Mouse (Mus musculus) forebrain, embryonic 15.5 days (tissue): Measurements from ENCODE around the gene Pglyrp2. TPM values are rescaled to one million over a fixed set of nuclear protein-coding genes. Genes with fewer than 3 reads are reported as not detected.

Experiments used
- ATAC-seq: fragments of 200-750 bp; cut with Nextera tagmentation; replicated peaks from 2 replicates; pipeline ENCODE4 v1.8.0; 2017; ENCODE audit warnings: mild to moderate bottlenecking, moderate TSS enrichment, moderate library complexity
- H3K27ac ChIP-seq: fragments of 300-500 bp; sonication (generic); replicated peaks from 2 replicates; pipeline ENCODE4 v1.5.1; 2015; ENCODE audit warnings: mild to moderate bottlenecking, inconsistent platforms
- H3K27me3 ChIP-seq: fragments of 300-500 bp; sonication (generic); 2 replicates; pipeline ENCODE4 v1.6.1; 2015; ENCODE audit warnings: inconsistent platforms
- H3K36me3 ChIP-seq: fragments of 300-500 bp; sonication (generic); 2 replicates; pipeline ENCODE4 v1.6.1; 2015; ENCODE audit warnings: mild to moderate bottlenecking, inconsistent platforms
- H3K4me1 ChIP-seq: fragments of 300-500 bp; sonication (generic); 2 replicates; pipeline ENCODE4 v1.6.1; 2015; ENCODE audit warnings: inconsistent platforms
- H3K4me2 ChIP-seq: fragments of 300-500 bp; sonication (generic); replicated peaks from 2 replicates; pipeline ENCODE4 v1.6.1; 2015; ENCODE audit warnings: mild to moderate bottlenecking, inconsistent platforms
- H3K4me3 ChIP-seq: fragments of 300-500 bp; sonication (generic); 2 replicates; pipeline ENCODE4 v1.5.1; 2015; ENCODE audit warnings: mild to moderate bottlenecking, inconsistent platforms
- H3K9ac ChIP-seq: fragments of 300-500 bp; sonication (generic); replicated peaks from 2 replicates; pipeline ENCODE4 v1.6.1; 2015; ENCODE audit warnings: mild to moderate bottlenecking, inconsistent platforms
- H3K9me3 ChIP-seq: fragments of 300-500 bp; sonication (generic); 2 replicates; pipeline ENCODE4 v1.6.1; 2016; ENCODE audit warnings: inconsistent platforms
- WGBS: fragments of 180-500 bp; shearing (Covaris S2); methylation state at CpG from one replicate; pipeline ENCODE4 v1.1.7; 2015; ENCODE audit warnings: mixed read lengths; 5-methylcytosine and 5-hydroxymethylcytosine counted together
- polyA plus RNA-seq: library from polyadenylated mRNA; unstranded; fragments of >200 nt; fragmentation: Nextera tagmentation; extraction: Ambion mirVana; gene quantifications from 2 replicates; pipeline ENCODE4 v1.2.1, GENCODE M21; 2015

The Pglyrp2 gene
- polyA plus RNA-seq, 1 experiment from 2014 or later = not detected

DNA sequence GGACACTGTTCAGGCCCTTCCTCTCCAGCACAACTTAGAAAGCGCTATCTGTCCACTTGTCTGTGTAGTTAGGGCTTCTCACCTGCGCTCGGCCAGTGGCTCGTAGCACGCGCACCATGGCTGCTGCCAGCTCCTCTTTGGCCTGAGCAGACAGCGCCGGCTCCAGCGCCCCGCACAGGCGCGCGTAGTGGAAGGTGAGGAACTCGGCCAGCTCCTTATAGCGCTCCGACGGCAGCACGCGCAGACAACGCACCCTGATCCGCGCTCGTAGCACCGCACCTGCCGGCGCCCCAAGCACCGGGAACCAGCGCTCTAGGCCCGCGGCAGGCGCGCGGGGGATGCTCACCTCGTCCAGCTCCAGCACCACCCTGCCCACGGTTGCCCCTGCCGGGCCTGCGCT is 27.7 kb downstream of the Pglyrp2 start:
- 3% methylated on average over 37 of the region's 37 CpGs for WGBS
- H3K9me3 ChIP-seq = no peaks in the 10 kb centered on the region
- H3K27me3 ChIP-seq = peaks cover 77% of the 10 kb centered on the region
- no peak for ATAC-seq
- H3K36me3 ChIP-seq = no peaks in the 10 kb centered on the region
- no peak overlapping the region for H3K27ac ChIP-seq
- no peak overlapping the region for H3K9ac ChIP-seq
- peak overlapping the region; percentile 22 for H3K4me3 ChIP-seq
- H3K4me1 ChIP-seq = peaks cover 6% of the 10 kb centered on the region; the same call in 1 of the 2 replicates
- peak overlapping the region; percentile 30 for H3K4me2 ChIP-seq

DNA sequence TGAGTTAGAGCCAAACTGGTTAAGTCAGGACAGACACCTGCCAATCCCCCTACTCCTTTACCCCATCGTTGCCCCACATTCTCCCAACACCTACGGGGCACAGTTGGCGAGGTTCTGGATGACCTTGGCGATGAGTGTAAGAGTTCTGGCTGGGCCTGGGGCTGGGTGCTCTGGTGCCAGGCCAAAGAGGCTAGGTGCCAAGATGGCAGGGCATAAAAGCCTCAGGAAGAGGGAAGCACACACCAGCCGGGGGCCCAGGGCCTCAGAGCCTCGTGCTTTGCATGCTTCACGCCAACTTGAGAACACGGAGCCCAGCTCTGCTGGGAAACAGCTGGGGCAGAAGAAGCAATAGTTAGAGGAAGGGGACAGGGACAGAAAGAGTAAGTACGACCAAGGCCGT is 30.0 kb downstream of the Pglyrp2 start:
- no peak overlapping the region for H3K9ac ChIP-seq
- peaks cover 6% of the 10 kb centered on the region; the same call in 1 of the 2 replicates for H3K4me1 ChIP-seq
- no peak overlapping the region for H3K4me3 ChIP-seq
- ATAC-seq = no peak
- WGBS = 76% methylated on average over 10 of the region's 10 CpGs
- H3K9me3 ChIP-seq = no peaks in the 10 kb centered on the region
- no peak overlapping the region for H3K4me2 ChIP-seq
- peaks cover 78% of the 10 kb centered on the region for H3K27me3 ChIP-seq
- H3K36me3 ChIP-seq = no peaks in the 10 kb centered on the region
- H3K27ac ChIP-seq = no peak overlapping the region

- peak; percentile 88 for ATAC-seq
- peak within 1 kb of the TSS; percentile 94 for H3K4me2 ChIP-seq
- H3K36me3 ChIP-seq = peaks cover 28% of the 10 kb centered on the region; the same call in 1 of the 2 replicates
- peak within 1 kb of the TSS; percentile 93 for H3K4me3 ChIP-seq
- peaks cover 22% of the 10 kb centered on the region for H3K4me1 ChIP-seq
- H3K9ac ChIP-seq = peak within 1 kb of the TSS; percentile 85
- H3K27me3 ChIP-seq = peaks cover 35% of the 10 kb centered on the region
- under 1% methylated on average over 22 of the region's 44 CpGs for WGBS
- H3K27ac ChIP-seq = peak within 1 kb of the TSS; percentile 85
- no peaks in the 10 kb centered on the region for H3K9me3 ChIP-seq
Observed at GRCm38 (mm10) chr17:32389101-32389659, 34.8 kb downstream of the Pglyrp2 start, which contains the start of gene Wiz. Wiz (minus strand) TSS chr17:32389439.

- no peaks in the 10 kb centered on the region for H3K9me3 ChIP-seq
- peak overlapping the region; percentile 85 for H3K9ac ChIP-seq
- H3K27me3 ChIP-seq = peaks cover 28% of the 10 kb centered on the region
- peak overlapping the region; percentile 85 for H3K27ac ChIP-seq
- H3K36me3 ChIP-seq = peaks cover 34% of the 10 kb centered on the region
- peak overlapping the region; percentile 94 for H3K4me2 ChIP-seq
- H3K4me1 ChIP-seq = peaks cover 22% of the 10 kb centered on the region
- WGBS = 2% methylated on average over 34 of the region's 39 CpGs
- ATAC-seq = peak; percentile 68
- peak overlapping the region; percentile 93 for H3K4me3 ChIP-seq
Observed at GRCm38 (mm10) chr17:32388370-32389100, 35.4 kb downstream of the Pglyrp2 start.

DNA sequence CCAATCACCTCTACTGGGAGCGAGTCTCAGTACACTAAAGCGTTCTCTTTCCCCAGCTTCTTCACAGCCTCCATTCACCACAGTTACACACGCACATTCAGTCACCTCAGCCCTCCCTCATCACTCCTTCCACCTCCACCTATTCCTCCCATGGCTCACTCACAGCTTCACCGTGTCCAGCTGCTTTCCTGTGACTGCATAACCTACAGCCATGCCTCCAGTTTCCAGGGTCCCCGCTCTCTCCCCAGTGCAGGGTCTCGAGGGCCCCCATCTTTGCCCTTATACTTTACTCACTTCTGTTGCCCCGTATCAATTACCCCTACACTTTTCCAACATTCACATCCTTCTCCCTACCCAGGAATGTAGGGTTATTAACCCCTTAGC is 36.0 kb downstream of the Pglyrp2 start:
- Histone ChIP-seq H3K9me3 (no peaks in the 10 kb centered on the region), H3K4me1 (peaks cover 22% of the 10 kb centered on the region), H3K27me3 (peaks cover 23% of the 10 kb centered on the region), H3K4me2 (peak overlapping the region; percentile 94), H3K9ac (peak overlapping the region; percentile 85), H3K27ac (peak overlapping the region; percentile 85; the same call in 1 of the 2 replicates), H3K36me3 (peaks cover 38% of the 10 kb centered on the region), H3K4me3 (peak overlapping the region; percentile 93)
- ATAC-seq = no peak; the same call in 1 of the 2 replicates
- WGBS = 35% methylated on average over 7 of the region's 7 CpGs

GRCm38 (mm10) chr17:32386659-32387432 is 37.1 kb downstream of the Pglyrp2 start:
- Histone ChIP-seq H3K4me3 (0 out of 2 replicates have a peak overlapping the region, but pooled peaks have one; percentile 93), H3K27me3 (peaks cover 11% of the 10 kb centered on the region)
- WGBS = 69% methylated on average over 9 of the region's 9 CpGs

GRCm38 (mm10) chr17:32383661-32384060 is 40.3 kb downstream of the Pglyrp2 start:
- H3K36me3 ChIP-seq = peaks cover 40% of the 10 kb centered on the region
- H3K4me1 ChIP-seq = peaks cover 22% of the 10 kb centered on the region
- no peak overlapping the region for H3K27ac ChIP-seq
- H3K27me3 ChIP-seq = no peaks in the 10 kb centered on the region
- no peak overlapping the region for H3K4me3 ChIP-seq
- 71% methylated on average over 5 of the region's 5 CpGs for WGBS
- no peak overlapping the region for H3K4me2 ChIP-seq
- H3K9me3 ChIP-seq = no peaks in the 10 kb centered on the region
- no peak for ATAC-seq
- no peak overlapping the region for H3K9ac ChIP-seq

More at GRCm38 (mm10) chr17:32386659-32387432, 37.1 kb downstream of the Pglyrp2 start:
- ATAC-seq = no peak
- no peak overlapping the region for H3K9ac ChIP-seq
- H3K4me1 ChIP-seq = peaks cover 22% of the 10 kb centered on the region
- peaks cover 40% of the 10 kb centered on the region for H3K36me3 ChIP-seq
- no peaks in the 10 kb centered on the region for H3K9me3 ChIP-seq
- H3K4me2 ChIP-seq = no peak overlapping the region
- H3K27ac ChIP-seq = no peak overlapping the region

DNA sequence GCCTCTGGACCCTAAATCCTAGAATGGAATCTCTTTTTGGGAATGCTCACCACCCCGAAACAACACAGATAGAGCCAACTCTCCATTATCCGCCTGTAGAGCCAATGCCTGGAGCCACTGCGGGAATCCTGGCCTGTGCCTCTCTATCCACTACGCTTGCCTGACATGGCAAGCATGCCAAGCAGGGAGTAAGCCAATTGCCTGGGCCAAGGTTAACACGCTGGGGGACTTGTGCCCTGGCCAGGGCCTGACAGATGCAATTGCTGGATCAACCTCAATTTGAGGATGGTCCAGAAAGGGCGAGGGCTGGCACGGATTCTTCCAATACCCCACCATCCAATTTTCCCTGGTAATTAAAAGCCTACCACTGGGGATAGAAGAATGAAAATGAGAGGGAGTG is 41.4 kb downstream of the Pglyrp2 start:
- H3K36me3 ChIP-seq = peaks cover 48% of the 10 kb centered on the region
- H3K4me2 ChIP-seq = no peak overlapping the region
- ATAC-seq = peak; percentile 39; the same call in 1 of the 2 replicates
- no peak overlapping the region for H3K9ac ChIP-seq
- no peaks in the 10 kb centered on the region for H3K9me3 ChIP-seq
- peaks cover 12% of the 10 kb centered on the region for H3K4me1 ChIP-seq
- H3K27ac ChIP-seq = no peak overlapping the region
- no peak overlapping the region for H3K4me3 ChIP-seq
- H3K27me3 ChIP-seq = no peaks in the 10 kb centered on the region
- 70% methylated on average over 7 of the region's 7 CpGs for WGBS

DNA sequence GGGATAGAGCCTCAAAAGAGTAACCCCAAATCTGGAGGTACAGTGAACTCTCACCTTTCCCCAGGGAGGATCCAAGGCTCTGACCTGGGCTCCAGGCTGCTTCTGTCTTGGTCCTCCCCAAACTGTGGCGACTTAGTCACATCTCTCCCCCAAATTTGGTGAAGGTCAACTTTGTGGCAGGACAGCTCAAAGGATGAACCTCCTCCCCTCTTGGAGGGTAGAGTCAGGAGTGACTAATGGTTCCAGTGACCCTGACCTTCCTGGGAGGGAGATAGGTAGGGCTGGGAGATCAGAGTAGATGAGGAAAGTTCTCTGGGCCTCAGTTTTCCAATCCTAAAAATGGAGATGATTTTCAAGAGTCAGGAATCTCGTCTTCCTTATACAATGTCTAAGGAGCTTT is 45.2 kb downstream of the Pglyrp2 start:
- no peaks in the 10 kb centered on the region for H3K27me3 ChIP-seq
- no peaks in the 10 kb centered on the region for H3K4me1 ChIP-seq
- no peak for ATAC-seq
- H3K36me3 ChIP-seq = peaks cover 27% of the 10 kb centered on the region
- H3K4me2 ChIP-seq = no peak overlapping the region
- no peaks in the 10 kb centered on the region for H3K9me3 ChIP-seq
- H3K4me3 ChIP-seq = no peak overlapping the region
- H3K9ac ChIP-seq = no peak overlapping the region
- no peak overlapping the region for H3K27ac ChIP-seq
- 56% methylated on average over 2 of the region's 2 CpGs for WGBS

DNA sequence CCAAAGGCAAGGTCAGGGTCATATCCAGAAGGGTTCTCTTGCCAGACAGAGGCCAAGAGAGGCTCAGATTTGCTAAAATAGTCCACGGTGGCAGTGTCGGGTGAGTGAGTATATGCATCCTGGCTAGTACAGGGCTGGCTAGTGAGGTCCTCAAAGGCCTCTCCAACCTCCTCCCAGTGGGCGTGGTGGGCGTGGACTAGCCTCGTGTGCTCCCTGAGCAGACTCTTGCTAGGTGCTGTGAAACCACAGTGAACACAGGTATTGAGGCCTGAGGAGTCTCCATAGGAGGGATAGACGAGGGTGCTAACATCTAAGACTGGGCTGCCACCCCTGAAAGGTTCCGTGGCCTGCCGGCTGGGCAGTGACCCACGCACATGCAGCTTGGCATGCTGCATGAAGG is 46.8 kb downstream of the Pglyrp2 start:
- Histone ChIP-seq H3K4me2 (no peak overlapping the region), H3K4me3 (no peak overlapping the region), H3K9me3 (no peaks in the 10 kb centered on the region), H3K27me3 (no peaks in the 10 kb centered on the region), H3K36me3 (peaks cover 18% of the 10 kb centered on the region), H3K4me1 (no peaks in the 10 kb centered on the region), H3K9ac (no peak overlapping the region), H3K27ac (no peak overlapping the region)
- 84% methylated on average over 9 of the region's 9 CpGs for WGBS
- no peak for ATAC-seq

GRCm38 (mm10) chr17:32376475-32376874 is 47.5 kb downstream of the Pglyrp2 start:
- H3K4me1 ChIP-seq = no peaks in the 10 kb centered on the region
- no peaks in the 10 kb centered on the region for H3K9me3 ChIP-seq
- 86% methylated on average over 15 of the region's 15 CpGs for WGBS
- ATAC-seq = no peak
- H3K36me3 ChIP-seq = peaks cover 18% of the 10 kb centered on the region
- H3K4me2 ChIP-seq = no peak overlapping the region
- no peaks in the 10 kb centered on the region for H3K27me3 ChIP-seq
- H3K9ac ChIP-seq = no peak overlapping the region
- no peak overlapping the region for H3K4me3 ChIP-seq
- no peak overlapping the region for H3K27ac ChIP-seq
